Mouse (Mus musculus): ENCODE data around the gene Gmip.

DNA sequence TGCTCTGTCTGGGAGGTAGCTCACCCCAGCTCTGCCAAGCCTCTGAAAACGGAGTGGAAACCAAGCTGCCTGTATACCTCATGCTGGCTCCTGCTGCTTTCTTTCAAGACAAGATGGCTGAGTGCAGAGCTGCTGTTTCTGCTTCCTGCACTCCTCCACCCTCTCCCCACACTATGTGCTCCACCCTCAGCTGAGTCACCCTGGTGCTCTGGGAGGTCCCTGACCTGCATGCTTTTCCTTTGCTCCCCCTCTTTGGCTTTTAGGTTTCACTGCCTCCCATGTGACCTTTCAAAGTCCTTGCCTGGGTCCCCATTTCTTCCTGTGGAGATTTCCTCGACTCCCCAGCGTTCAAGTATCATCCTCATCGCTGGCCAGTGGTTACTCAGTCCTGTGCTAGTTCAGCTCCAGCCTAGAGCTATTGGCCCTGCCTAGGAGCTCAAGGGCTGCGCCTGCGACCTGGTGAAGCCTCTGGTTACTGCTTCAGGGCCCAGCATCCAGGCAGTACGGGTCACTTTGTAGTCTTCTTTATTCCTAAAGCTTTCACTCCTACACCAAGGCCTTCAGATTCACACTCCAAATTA, 42.5 kb downstream of the Gmip start:
- TF ChIP-seq EP300 (IDR thresholded peaks at IDR 0.05; ENCODE audit: low read depth) (no peak), CTCF (IDR thresholded peaks at IDR 0.05; ENCODE audit: low read depth) (no peak)

All from heart, postnatal 0 days (tissue).